Mouse (Mus musculus) liver (tissue): ENCODE data around the gene Cep128.
"Not testable (repeated sequence)": the region's sequence is repeated elsewhere in the genome, so short reads cannot be mapped to it uniquely, and the experiment has no call there.

Experiments
- DNase-seq: peaks from one replicate; pipeline ENCODE4 v3.0.0-alpha.2; 2020; ENCODE audit warnings: mixed read lengths

The Cep128 gene

GRCm38 (mm10) chr12:91052301-91052700 lies 331.9 kb downstream of the Cep128 start:
- no peak for DNase-seq

GRCm38 (mm10) chr12:91050593-91051325 lies 333.4 kb downstream of the Cep128 start:
- DNase-seq: no peak

GRCm38 (mm10) chr12:91041363-91041762 lies 342.8 kb downstream of the Cep128 start:
- no peak for DNase-seq

GRCm38 (mm10) chr12:91040267-91040905 lies 343.8 kb downstream of the Cep128 start:
- no peak for DNase-seq

- DNase-seq: no peak
Measured at GRCm38 (mm10) chr12:91029116-91029515, 355.1 kb downstream of the Cep128 start.

- DNase-seq: no peak
Measured at GRCm38 (mm10) chr12:91027681-91028080, 356.5 kb downstream of the Cep128 start.

GRCm38 (mm10) chr12:91027100-91027499 lies 357.1 kb downstream of the Cep128 start:
- no peak for DNase-seq

GRCm38 (mm10) chr12:91015075-91015474 lies 369.1 kb downstream of the Cep128 start:
- DNase-seq: no peak

GRCm38 (mm10) chr12:91013043-91013442 lies 371.2 kb downstream of the Cep128 start:
- DNase-seq: no peak

GRCm38 (mm10) chr12:91012184-91012583 lies 372.0 kb downstream of the Cep128 start:
- DNase-seq: no peak

- DNase-seq: no peak
Measured at GRCm38 (mm10) chr12:91008736-91009135, 375.5 kb downstream of the Cep128 start.

- no peak for DNase-seq
Measured at GRCm38 (mm10) chr12:91008170-91008569, 376.0 kb downstream of the Cep128 start.

- DNase-seq: no peak
Measured at GRCm38 (mm10) chr12:90997539-90997938, 386.7 kb downstream of the Cep128 start.

GRCm38 (mm10) chr12:90993331-90993730 lies 390.9 kb downstream of the Cep128 start:
- no peak for DNase-seq

- DNase-seq: no peak
Measured at GRCm38 (mm10) chr12:90987782-90988181, 396.4 kb downstream of the Cep128 start.

- no peak for DNase-seq
Measured at GRCm38 (mm10) chr12:90987259-90987658, 396.9 kb downstream of the Cep128 start.

- DNase-seq: no peak
Measured at GRCm38 (mm10) chr12:90982018-90982417, 402.2 kb downstream of the Cep128 start.

- not testable (repeated sequence) for DNase-seq
Measured at GRCm38 (mm10) chr12:90976406-90976805, 407.8 kb downstream of the Cep128 start.

- DNase-seq: no peak
Measured at GRCm38 (mm10) chr12:90975429-90975828, 408.8 kb downstream of the Cep128 start.

- DNase-seq: no peak
Measured at GRCm38 (mm10) chr12:90971156-90971555, 413.1 kb downstream of the Cep128 start.

- DNase-seq: no peak
Measured at GRCm38 (mm10) chr12:90961386-90962017, 422.7 kb downstream of the Cep128 start.

GRCm38 (mm10) chr12:90954740-90955473 lies 429.3 kb downstream of the Cep128 start:
- DNase-seq: no peak
